Mouse (Mus musculus): ENCODE measurements around the gene Eefsec. TPM values are rescaled to one million over a fixed set of nuclear protein-coding genes. Genes with fewer than 3 reads are reported as not detected.

Eefsec gene
- polyA plus RNA-seq (2012; rRNA removed): 17.9 and 18.2 TPM in 2 replicates

DNA sequence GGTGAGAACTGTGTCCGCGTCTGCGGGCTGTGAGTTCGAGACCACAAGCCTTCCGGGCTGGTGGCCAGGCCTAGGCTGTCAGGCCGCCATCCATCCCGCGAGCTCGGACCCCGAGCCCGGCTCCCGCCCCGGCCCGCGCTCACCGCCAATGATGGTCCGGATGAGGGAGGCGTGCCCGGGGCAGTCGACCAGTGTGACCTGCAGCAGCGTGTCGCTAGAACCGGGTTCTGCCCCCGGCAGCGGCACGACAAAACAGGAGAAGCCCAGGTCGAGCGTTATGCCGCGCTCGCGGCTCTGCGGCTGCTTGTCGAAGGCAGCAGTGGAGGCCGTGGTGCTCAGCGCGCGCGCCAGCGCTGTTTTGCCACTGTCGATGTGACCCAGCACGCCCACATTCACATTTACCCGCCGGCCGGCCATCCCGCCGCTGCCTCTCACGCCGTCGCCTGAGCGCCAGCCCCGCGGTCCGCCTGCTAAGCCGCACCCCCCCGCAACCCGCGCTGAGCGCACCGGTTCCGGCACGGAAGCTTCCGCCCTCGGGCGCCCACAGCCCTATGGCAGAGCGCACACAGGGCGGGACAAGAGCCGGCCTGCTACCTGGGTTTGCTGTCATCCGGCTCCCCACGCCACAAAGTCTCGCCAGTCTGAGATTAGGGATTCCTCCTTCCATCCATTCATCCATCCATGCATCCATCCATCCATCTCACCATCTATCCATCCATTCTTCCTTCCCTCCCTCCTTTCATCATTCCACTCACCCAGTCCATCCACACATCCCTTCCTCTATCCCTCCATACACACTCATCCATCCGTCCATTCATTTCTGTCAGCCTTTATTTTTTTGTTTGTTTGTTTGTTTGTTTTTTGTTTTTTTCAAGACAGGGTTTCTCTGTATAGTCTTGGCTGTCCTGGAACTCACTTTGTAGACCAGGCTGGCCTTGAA, at the start of gene Eefsec:
Gene Eefsec (minus strand): TSS at position 477 of the 940 bp plus-strand sequence.
- WGBS: 1% methylated on average over 72 of the region's 72 CpGs
- no peak for DNase-seq (ENCODE audit: low read depth, low spot score)

- WGBS: 80% methylated on average over 6 of the region's 6 CpGs
- no peak for DNase-seq (ENCODE audit: low read depth, low spot score)
These were observed 47.4 kb upstream of the Eefsec start for GRCm38 (mm10) chr6:88493712-88494111.

- WGBS: 90% methylated on average over 12 of the region's 12 CpGs
- no peak for DNase-seq (ENCODE audit: low read depth, low spot score)
These were observed 44.5 kb upstream of the Eefsec start for GRCm38 (mm10) chr6:88490629-88491354.

GRCm38 (mm10) chr6:88489834-88490233, 43.5 kb upstream of the Eefsec start:
- WGBS: 81% methylated on average over 6 of the region's 6 CpGs

DNA sequence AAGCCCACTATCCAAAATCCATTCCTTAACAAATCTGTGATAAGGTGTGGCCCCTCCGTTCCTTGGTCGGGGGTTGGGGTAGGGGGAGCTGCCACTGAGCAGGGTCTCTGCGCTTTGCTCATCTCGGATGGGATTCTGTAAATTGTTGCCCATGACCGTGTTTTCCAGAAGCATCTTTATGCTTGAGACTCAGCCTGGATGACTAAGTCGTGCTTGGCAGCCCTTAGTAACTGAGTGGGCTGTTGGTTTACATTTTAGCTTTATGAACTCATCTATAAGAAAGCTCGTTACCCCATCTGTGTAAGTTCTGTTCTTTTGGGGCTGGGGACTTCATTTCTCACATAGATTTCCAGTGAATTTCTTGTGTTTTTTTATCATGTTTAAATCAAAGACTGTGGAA, 42.7 kb upstream of the Eefsec start:
- 81% methylated on average over 7 of the region's 7 CpGs for WGBS
- DNase-seq (ENCODE audit: low read depth, low spot score): no peak

More at GRCm38 (mm10) chr6:88489834-88490233, 43.5 kb upstream of the Eefsec start:
- DNase-seq (ENCODE audit: low read depth, low spot score): no peak

DNA sequence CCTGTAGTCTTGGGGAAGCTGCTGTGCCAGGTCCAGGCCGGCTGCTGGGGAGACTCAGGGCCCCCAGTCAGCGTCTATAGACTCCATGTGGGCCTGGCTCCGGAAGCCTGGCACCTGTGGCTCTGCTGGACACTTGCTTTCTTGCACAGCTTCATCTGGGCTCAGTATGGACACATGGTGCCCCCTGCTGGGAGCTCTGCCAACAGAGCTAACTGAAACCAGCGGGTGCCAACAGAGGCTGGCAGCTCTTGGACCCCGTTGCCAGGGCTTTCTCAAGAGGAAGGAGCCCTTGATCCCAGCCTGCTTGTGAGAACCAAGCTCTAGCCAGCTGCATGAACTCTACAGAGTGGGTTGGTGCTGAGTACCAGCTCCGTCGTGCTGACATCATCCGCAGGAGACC, 40.6 kb upstream of the Eefsec start:
- 74% methylated on average over 8 of the region's 8 CpGs for WGBS
- DNase-seq (ENCODE audit: low read depth, low spot score): no peak

DNA sequence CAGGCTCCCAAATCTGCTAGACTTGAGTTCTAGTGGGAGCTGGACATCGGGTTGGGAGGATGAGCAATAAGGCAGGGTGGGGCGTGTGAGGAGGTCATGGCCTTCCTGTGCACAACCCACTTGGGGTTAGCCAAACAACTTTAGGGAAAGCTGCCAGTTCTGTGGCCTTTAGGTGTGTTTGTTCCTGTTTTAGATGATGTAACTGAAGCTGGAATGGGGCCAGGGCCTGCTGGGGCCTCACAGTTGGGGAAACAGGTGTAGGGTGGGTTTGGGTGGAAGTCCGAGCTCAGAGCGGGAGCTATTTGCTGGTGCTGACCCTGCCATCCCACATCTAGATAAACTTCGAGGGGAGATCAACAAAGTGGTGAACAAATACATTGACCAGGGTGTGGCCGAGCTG, 39.0 kb upstream of the Eefsec start:
- 32% methylated on average over 6 of the region's 6 CpGs for WGBS
- DNase-seq (ENCODE audit: low read depth, low spot score): peak; percentile 29

DNA sequence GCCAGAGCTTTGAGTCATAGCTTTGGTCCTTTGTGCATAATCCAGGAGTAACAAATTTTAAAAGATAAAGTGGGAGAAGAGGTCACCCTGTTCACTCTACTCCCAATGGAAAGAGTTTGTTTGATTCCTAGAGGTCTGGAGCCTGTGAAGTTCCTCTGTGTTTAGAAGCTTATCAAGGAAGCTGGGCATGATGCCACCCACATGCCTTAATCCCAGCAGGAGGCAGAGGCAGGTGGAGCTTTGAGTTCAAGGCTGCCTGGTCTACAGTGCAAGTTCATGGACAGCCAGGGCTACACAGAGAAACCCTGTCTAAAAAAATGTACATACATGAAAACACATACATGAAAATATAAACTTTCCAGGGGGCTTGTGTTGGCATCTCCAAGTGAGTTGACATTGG, 37.6 kb upstream of the Eefsec start:
- DNase-seq (ENCODE audit: low read depth, low spot score): no peak

GRCm38 (mm10) chr6:88483111-88483510, 36.8 kb upstream of the Eefsec start:
- 35% methylated on average over 7 of the region's 7 CpGs for WGBS
- peak; percentile 33 for DNase-seq (ENCODE audit: low read depth, low spot score)

GRCm38 (mm10) chr6:88480421-88480820, 34.1 kb upstream of the Eefsec start:
- no peak for DNase-seq (ENCODE audit: low read depth, low spot score)
- 52% methylated on average over 6 of the region's 6 CpGs for WGBS

- DNase-seq (ENCODE audit: low read depth, low spot score): no peak
- WGBS: 72% methylated on average over 6 of the region's 6 CpGs
These were observed 23.5 kb upstream of the Eefsec start for GRCm38 (mm10) chr6:88469878-88470277.

DNA sequence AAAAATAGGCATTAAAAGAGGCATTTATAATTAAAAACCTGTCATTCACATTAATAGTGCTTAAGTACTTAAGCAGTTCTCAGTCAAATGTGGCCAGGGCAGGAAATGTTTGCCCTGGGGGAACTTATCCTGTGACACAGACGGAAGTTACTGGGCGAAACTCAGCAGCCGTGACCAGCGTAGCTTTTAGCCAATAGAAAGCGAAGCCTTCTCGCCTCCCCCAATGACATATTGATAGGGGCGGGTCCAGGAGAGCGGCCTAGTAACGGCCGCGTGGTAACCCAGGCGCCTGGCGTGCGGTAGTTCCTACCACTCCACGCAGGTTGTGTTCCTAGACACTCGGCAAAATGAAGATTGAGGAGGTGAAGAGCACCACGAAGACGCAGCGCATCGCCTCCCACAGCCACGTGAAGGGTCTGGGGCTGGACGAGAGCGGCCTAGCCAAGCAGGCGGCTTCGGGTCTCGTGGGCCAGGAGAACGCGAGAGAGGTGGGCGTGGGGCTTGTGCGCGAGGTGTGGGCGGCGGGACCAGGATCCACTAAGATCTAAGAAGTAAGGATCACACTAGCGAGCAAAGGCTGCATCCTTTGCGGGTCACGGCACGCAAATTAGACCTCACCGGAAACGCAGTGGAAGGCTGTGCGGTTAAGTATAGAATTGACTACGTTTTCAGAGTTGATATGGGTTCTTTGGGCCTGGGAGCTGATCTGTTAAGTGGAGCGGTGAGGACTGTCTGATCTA, 19.0 kb upstream of the Eefsec start, which contains the start of gene Ruvbl1:
Gene Ruvbl1 (plus strand): TSS at position 229 of the 740 bp plus-strand sequence.
- DNase-seq (ENCODE audit: low read depth, low spot score): peak; percentile 93
- WGBS: under 1% methylated on average over 42 of the region's 42 CpGs

GRCm38 (mm10) chr6:88454545-88454944, 8.2 kb upstream of the Eefsec start:
- 59% methylated on average over 2 of the region's 2 CpGs for WGBS
- DNase-seq (ENCODE audit: low read depth, low spot score): no peak

DNA sequence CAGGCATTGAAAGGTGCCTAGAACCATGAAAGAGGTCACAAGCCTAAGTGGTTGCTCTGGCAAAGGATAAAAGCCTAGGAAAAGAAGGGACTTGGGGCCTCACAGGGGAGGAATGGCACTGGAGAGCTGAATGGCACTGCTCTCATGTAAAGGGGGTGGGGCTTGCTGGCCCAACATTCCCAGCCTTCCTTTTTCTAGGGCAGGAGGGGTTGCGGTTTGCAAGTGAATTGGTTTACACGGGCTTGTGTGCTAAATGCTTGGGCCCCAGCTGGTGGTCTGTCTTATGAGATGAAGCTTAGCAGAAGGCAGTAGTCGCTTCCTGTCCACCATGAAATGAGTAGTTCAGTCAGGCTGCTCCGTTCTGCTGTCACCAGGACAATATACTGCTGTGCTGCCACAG, 1.1 kb upstream of the Eefsec start:
- no peak for DNase-seq (ENCODE audit: low read depth, low spot score)
- 53% methylated on average over 4 of the region's 4 CpGs for WGBS

GRCm38 (mm10) chr6:88445661-88446060, 678 bp downstream of the Eefsec start:
- 4% methylated on average over 5 of the region's 5 CpGs for WGBS
- DNase-seq (ENCODE audit: low read depth, low spot score): no peak

GRCm38 (mm10) chr6:88444076-88444750, 2.1 kb downstream of the Eefsec start:
- 34% methylated on average over 7 of the region's 7 CpGs for WGBS
- DNase-seq (ENCODE audit: low read depth, low spot score): no peak

DNA sequence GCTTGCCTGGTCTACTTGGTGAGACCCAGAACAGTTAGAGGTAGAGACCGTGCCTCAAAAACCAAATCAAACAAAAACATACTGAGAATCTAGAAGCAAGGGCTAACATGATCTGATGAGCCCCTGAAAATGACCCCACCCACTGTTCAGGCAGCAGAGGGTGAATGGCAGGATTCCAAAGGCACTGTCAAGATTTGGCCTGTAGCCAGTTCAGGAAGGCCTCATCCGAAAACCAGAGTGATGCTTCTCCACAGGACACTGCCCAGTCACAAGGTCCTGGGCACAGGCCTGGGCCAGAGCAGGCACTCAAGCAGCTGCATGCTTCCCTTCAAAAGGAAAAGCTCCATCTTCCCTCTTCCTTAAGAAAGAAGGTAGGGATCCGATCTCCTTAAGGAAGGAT, 2.9 kb downstream of the Eefsec start:
- no peak for DNase-seq (ENCODE audit: low read depth, low spot score)
- WGBS: 81% methylated on average over 3 of the region's 3 CpGs

- 82% methylated on average over 3 of the region's 3 CpGs for WGBS
These were observed 3.8 kb downstream of the Eefsec start for GRCm38 (mm10) chr6:88442551-88442950.

DNA sequence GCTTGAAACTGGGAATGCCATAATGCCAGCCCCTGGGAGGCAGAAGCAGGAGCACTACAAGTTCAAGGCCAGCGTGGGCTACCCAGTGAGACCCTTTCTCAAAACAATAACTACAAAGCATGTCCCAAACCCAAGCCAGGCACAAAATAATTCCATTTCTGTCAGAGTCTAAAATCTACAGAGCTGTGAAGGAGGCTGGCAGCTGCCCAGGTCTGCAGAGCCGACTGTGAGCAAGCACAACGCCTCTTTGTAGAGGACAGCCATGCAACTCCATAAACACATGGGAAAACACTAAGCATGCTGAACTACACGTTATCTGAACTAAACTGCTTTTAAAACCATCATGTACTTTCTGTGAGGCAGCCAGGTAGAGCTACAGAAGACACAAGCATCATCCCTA, 7.3 kb downstream of the Eefsec start:
- WGBS: 69% methylated on average over 4 of the region's 4 CpGs
- DNase-seq (ENCODE audit: low read depth, low spot score): no peak

More at GRCm38 (mm10) chr6:88442551-88442950, 3.8 kb downstream of the Eefsec start:
- no peak for DNase-seq (ENCODE audit: low read depth, low spot score)

All from large intestine, adult 2 months (tissue).